8 mouse cellular contexts compared by ENCODE assay signal in genomic region chr7:46770706-46771105, GRCm38 (mm10). TPM values are rescaled to one million over a fixed set of nuclear protein-coding genes. Genes with fewer than 3 reads are reported as not detected.
A peak's percentile ranks its signal among the peaks of the same experiment; 100 is the strongest.
DNase-seq lines count a peak whose midpoint lies in the region; ATAC-seq lines count a peak whose summit lies in the region.

No protein-coding gene starts in this region.

- peak; percentile 83 for ATAC-seq in granulocyte monocyte progenitor cell, adult 5-6 weeks (replicated peaks; ENCODE audit: poor library complexity, severe bottlenecking)

- peak; percentile 15 for DNase-seq in ovary, postnatal 14 days (ENCODE audit: low spot score)
- no peak for DNase-seq in ovary, adult 18-20 months (ENCODE audit: low spot score)
- peak; percentile 85 for DNase-seq in NIH3T3 (ENCODE audit: low read depth)
- DNase-seq in cerebellum, adult 9-10 months: peak; percentile 80
- peak; percentile 16 for DNase-seq in layer of hippocampus, adult 9-11 months
- peak; percentile 76 for DNase-seq in lung, postnatal 36 days
- DNase-seq in thymus, postnatal 14 days: peak; percentile 34

RNA-seq across cellular contexts. Expression of gene Saa2, which starts 19.1 kb away (rescaled TPM):
- not detected in 2 replicates for total RNA-seq in granulocyte monocyte progenitor cell, adult 5-6 weeks (2014; fragmentation: Nextera tagmentation)
- not detected in 2 replicates for total RNA-seq in granulocyte monocyte progenitor cell, adult 5-6 weeks (2017)

RNA-seq across cellular contexts. Expression of gene Hps5, which starts 25.2 kb away (rescaled TPM):
- total RNA-seq in granulocyte monocyte progenitor cell, adult 5-6 weeks (2014; fragmentation: Nextera tagmentation): 17.0 and 32.8 TPM in 2 replicates
- 19.1 and 27.6 TPM in 2 replicates for total RNA-seq in granulocyte monocyte progenitor cell, adult 5-6 weeks (2017)

RNA-seq across cellular contexts. Expression of gene Gtf2h1, which starts 25.2 kb away (rescaled TPM):
- 30.3 and 46.6 TPM in 2 replicates for total RNA-seq in granulocyte monocyte progenitor cell, adult 5-6 weeks (2014; fragmentation: Nextera tagmentation)
- total RNA-seq in granulocyte monocyte progenitor cell, adult 5-6 weeks (2017): 67.0 and 83.9 TPM in 2 replicates

RNA-seq across cellular contexts. Expression of gene Saa1, which starts 27.9 kb away (rescaled TPM):
- total RNA-seq in granulocyte monocyte progenitor cell, adult 5-6 weeks (2014; fragmentation: Nextera tagmentation): not detected in 2 replicates
- not detected in 2 replicates for total RNA-seq in granulocyte monocyte progenitor cell, adult 5-6 weeks (2017)

RNA-seq across cellular contexts. Expression of gene Saa4, which starts 38.3 kb away (rescaled TPM):
- not detected in 2 replicates for total RNA-seq in granulocyte monocyte progenitor cell, adult 5-6 weeks (2014; fragmentation: Nextera tagmentation)
- not detected in 2 replicates for total RNA-seq in granulocyte monocyte progenitor cell, adult 5-6 weeks (2017)
